In genomic region chr17:31855597-31856518, GRCm38 (mm10) we compare ENCODE assay signal across 1 mouse cellular context.
TF ChIP-seq lines count a peak whose summit lies in the region.

Gene Sik1, minus strand, starts transcription at chr17:31855804.

TF ChIP-seq in CH12.LX, 34 proteins besides CTCF, POLR2A, EP300 and RAD21 (continued from another document):
- peak; percentile 39; the same call in 1 of the 2 replicates for TF ChIP-seq ETS1 (conservative IDR thresholded peaks at IDR 0.05; ENCODE audit: low read depth, low read length)
- no peak for TF ChIP-seq CHD1 (IDR thresholded peaks at IDR 0.05; ENCODE audit: low read depth, low read length)
- no peak for TF ChIP-seq RCOR1 (conservative IDR thresholded peaks at IDR 0.05; ENCODE audit: low read depth, low read length)
- no peak for TF ChIP-seq CHD2 (IDR thresholded peaks at IDR 0.05; ENCODE audit: low read length)
- peak; percentile 30; the same call in 1 of the 2 replicates for TF ChIP-seq NELFE (IDR thresholded peaks at IDR 0.05; ENCODE audit: low read depth, low read length)
- no peak for TF ChIP-seq MAFK (IDR thresholded peaks at IDR 0.05; ENCODE audit: insufficient replicate concordance, low read length)
- TF ChIP-seq ZKSCAN1 (IDR thresholded peaks at IDR 0.05; ENCODE audit: borderline replicate concordance, low read depth, low read length), result no peak
- no peak for TF ChIP-seq KAT2A (IDR thresholded peaks at IDR 0.05; ENCODE audit: insufficient replicate concordance, low read length)
- no peak for TF ChIP-seq TBP (conservative IDR thresholded peaks at IDR 0.05; ENCODE audit: low read depth, low read length)
- TF ChIP-seq NRF1 (IDR thresholded peaks at IDR 0.05; ENCODE audit: low read depth, low read length), result no peak; the same call in 1 of the 2 replicates
- no peak; the same call in 1 of the 2 replicates for TF ChIP-seq BHLHE40 (IDR thresholded peaks at IDR 0.05; ENCODE audit: low read depth, low read length)
- no peak for TF ChIP-seq USF1 (IDR thresholded peaks at IDR 0.05; ENCODE audit: low read depth, low read length)
- peak; percentile 99 for TF ChIP-seq MXI1 (IDR thresholded peaks at IDR 0.05; ENCODE audit: low read depth, low read length)
- TF ChIP-seq IRF4 (IDR thresholded peaks at IDR 0.05; ENCODE audit: low read depth, low read length), result peak; percentile 18; the same call in 1 of the 2 replicates
